Comparison of ENCODE assay signal across 8 mouse cellular contexts in the genomic region with DNA sequence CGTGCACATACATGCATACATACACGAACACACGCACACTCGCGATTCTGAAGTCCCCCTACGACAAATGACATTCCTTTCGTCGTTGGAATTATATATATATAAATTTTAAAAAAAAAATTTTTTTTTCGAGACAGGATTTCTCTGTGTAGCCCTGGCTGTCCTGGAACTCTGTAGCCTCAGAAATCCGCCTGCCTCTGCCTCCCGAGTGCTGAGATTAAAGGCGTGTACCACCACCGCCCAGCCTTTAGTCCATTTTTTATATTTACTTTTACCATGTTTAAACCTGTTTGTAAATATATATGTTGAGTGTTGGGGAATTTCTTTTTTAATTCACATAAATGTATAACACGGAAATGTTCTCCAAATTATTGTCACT. TPM values are rescaled to one million over a fixed set of nuclear protein-coding genes. Genes with fewer than 3 reads are reported as not detected.
DNase-seq lines count a peak whose midpoint lies in the region; ATAC-seq and TF ChIP-seq lines count a peak whose summit lies in the region.

No protein-coding gene starts in this region.

- H3K9ac ChIP-seq in heart, embryonic 12.5 days = peak overlapping the region; percentile 65
- H3K9ac ChIP-seq in forebrain, embryonic 16.5 days (replicated peaks; ENCODE audit: low read depth, low read length) = peak overlapping the region; percentile 55
- no peak overlapping the region for H3K9ac ChIP-seq in liver, postnatal 0 days (replicated peaks)

- H3K27me3 ChIP-seq in heart, embryonic 12.5 days (replicated peaks) = no peaks in the 10 kb centered on the region
- H3K27me3 ChIP-seq in E14TG2a.4 (ENCODE audit: insufficient read depth, low read length) = no peaks in the 10 kb centered on the region
- H3K27me3 ChIP-seq in forebrain, embryonic 16.5 days (replicated peaks; ENCODE audit: control insufficient read depth, insufficient read depth, low read length) = no peaks in the 10 kb centered on the region
- H3K27me3 ChIP-seq in liver, postnatal 0 days (ENCODE audit: insufficient read depth, low read length) = no peaks in the 10 kb centered on the region

- WGBS in heart, embryonic 12.5 days = 13% methylated on average over 14 of the region's 14 CpGs
- WGBS in forebrain, embryonic 16.5 days = 19% methylated on average over 14 of the region's 14 CpGs
- WGBS in liver, postnatal 0 days (ENCODE audit: insufficient replicate concordance) = 13% methylated on average over 14 of the region's 14 CpGs

- peaks cover 17% of the 10 kb centered on the region for H3K4me1 ChIP-seq in heart, embryonic 12.5 days (replicated peaks)
- H3K4me1 ChIP-seq in E14TG2a.4 (replicated peaks; ENCODE audit: low read depth, low read length) = peaks cover 43% of the 10 kb centered on the region
- peaks cover 10% of the 10 kb centered on the region for H3K4me1 ChIP-seq in forebrain, embryonic 16.5 days (replicated peaks; ENCODE audit: control insufficient read depth, insufficient read depth, low read length)
- H3K4me1 ChIP-seq in liver, postnatal 0 days (ENCODE audit: insufficient read depth) = peaks cover 18% of the 10 kb centered on the region

- peaks cover 7% of the 10 kb centered on the region for H3K36me3 ChIP-seq in heart, embryonic 12.5 days
- peaks cover 5% of the 10 kb centered on the region for H3K36me3 ChIP-seq in E14TG2a.4 (ENCODE audit: insufficient read depth, low read length)
- 0 out of 2 replicates have a peak, but pooled peaks cover 2% of the 10 kb centered on the region for H3K36me3 ChIP-seq in forebrain, embryonic 16.5 days (ENCODE audit: control insufficient read depth, insufficient read depth)
- H3K36me3 ChIP-seq in liver, postnatal 0 days (replicated peaks; ENCODE audit: insufficient read depth, low read length) = no peaks in the 10 kb centered on the region; the same call in 1 of the 2 replicates

- no peaks in the 10 kb centered on the region for H3K9me3 ChIP-seq in heart, embryonic 12.5 days (replicated peaks)
- no peaks in the 10 kb centered on the region for H3K9me3 ChIP-seq in E14TG2a.4 (ENCODE audit: low read length)
- H3K9me3 ChIP-seq in forebrain, embryonic 16.5 days (ENCODE audit: control insufficient read depth, low read length) = no peaks in the 10 kb centered on the region
- no peaks in the 10 kb centered on the region for H3K9me3 ChIP-seq in liver, postnatal 0 days (ENCODE audit: low read length)

- no peak for TF ChIP-seq EP300 in liver, postnatal 0 days (IDR thresholded peaks at IDR 0.05; ENCODE audit: low read depth)

- no peak overlapping the region for H3K27ac ChIP-seq in heart, embryonic 12.5 days (ENCODE audit: poor library complexity, severe bottlenecking)
- H3K27ac ChIP-seq in forebrain, embryonic 16.5 days (ENCODE audit: low read length) = 0 out of 2 replicates have a peak overlapping the region, but pooled peaks have one; percentile 39
- no peak overlapping the region for H3K27ac ChIP-seq in liver, postnatal 0 days (ENCODE audit: low read depth)

- ATAC-seq in heart, embryonic 12.5 days (ENCODE audit: insufficient number of reproducible peaks, low FRiP score) = no peak
- ATAC-seq in forebrain, embryonic 16.5 days = peak; percentile 27
- no peak for ATAC-seq in liver, postnatal 0 days

- DNase-seq in heart, adult 11 months = no peak
- no peak for DNase-seq in liver, postnatal 0 days
- DNase-seq in T-cell, adult 2 months (ENCODE audit: low spot score) = no peak
- no peak for DNase-seq in ovary, postnatal 14 days (ENCODE audit: low spot score)
- no peak for DNase-seq in Muller cell, postnatal 12 days (ENCODE audit: inconsistent ontology term)

- peak overlapping the region; percentile 83 for H3K4me3 ChIP-seq in heart, embryonic 12.5 days
- H3K4me3 ChIP-seq in E14TG2a.4 (replicated peaks; ENCODE audit: low read length) = peak overlapping the region; percentile 97
- H3K4me3 ChIP-seq in forebrain, embryonic 16.5 days (replicated peaks; ENCODE audit: low read length) = peak overlapping the region; percentile 55
- H3K4me3 ChIP-seq in liver, postnatal 0 days (ENCODE audit: low read depth, low read length) = peak overlapping the region; percentile 66

- H3K4me2 ChIP-seq in heart, embryonic 12.5 days = peak overlapping the region; percentile 92
- H3K4me2 ChIP-seq in forebrain, embryonic 16.5 days (ENCODE audit: low read length) = peak overlapping the region; percentile 81
- peak overlapping the region; percentile 81 for H3K4me2 ChIP-seq in liver, postnatal 0 days (ENCODE audit: low read depth, low read length)

- TF ChIP-seq CTCF in E14TG2a.4 (conservative IDR thresholded peaks at IDR 0.05; ENCODE audit: low read length) = no peak
- no peak for TF ChIP-seq CTCF in liver, postnatal 0 days (IDR thresholded peaks at IDR 0.05; ENCODE audit: low read depth)

RNA-seq across cellular contexts. Expression of a gene that starts 1.3 kb away (rescaled TPM):
- 15.0 and 16.7 TPM in 2 replicates for polyA plus RNA-seq in heart, embryonic 12.5 days (2016; fragmentation: Nextera tagmentation; extraction: Ambion mirVana)
- polyA plus RNA-seq in forebrain, embryonic 16.5 days (2015; fragmentation: Nextera tagmentation; extraction: Ambion mirVana) = 7.7 and 8.1 TPM in 2 replicates
- 5.0 and 6.0 TPM in 2 replicates for polyA plus RNA-seq in liver, postnatal 0 days (2015; fragmentation: Nextera tagmentation; extraction: Ambion mirVana)

RNA-seq across cellular contexts. Expression of a gene that starts 16.0 kb away (rescaled TPM):
- polyA plus RNA-seq in heart, embryonic 12.5 days (2016; fragmentation: Nextera tagmentation; extraction: Ambion mirVana) = 0.43 and 0.62 TPM in 2 replicates
- polyA plus RNA-seq in forebrain, embryonic 16.5 days (2015; fragmentation: Nextera tagmentation; extraction: Ambion mirVana) = 0.58 and 1.1 TPM in 2 replicates
- polyA plus RNA-seq in liver, postnatal 0 days (2015; fragmentation: Nextera tagmentation; extraction: Ambion mirVana) = 0.97 and 1.7 TPM in 2 replicates

RNA-seq across cellular contexts. Expression of a gene that starts 16.4 kb away (rescaled TPM):
- 28.4 and 28.8 TPM in 2 replicates for polyA plus RNA-seq in heart, embryonic 12.5 days (2016; fragmentation: Nextera tagmentation; extraction: Ambion mirVana)
- 32.6 and 39.2 TPM in 2 replicates for polyA plus RNA-seq in forebrain, embryonic 16.5 days (2015; fragmentation: Nextera tagmentation; extraction: Ambion mirVana)
- 26.1 and 29.1 TPM in 2 replicates for polyA plus RNA-seq in liver, postnatal 0 days (2015; fragmentation: Nextera tagmentation; extraction: Ambion mirVana)

RNA-seq across cellular contexts. Expression of a gene that starts 43.8 kb away (rescaled TPM):
- polyA plus RNA-seq in heart, embryonic 12.5 days (2016; fragmentation: Nextera tagmentation; extraction: Ambion mirVana) = not detected in 2 replicates
- 0.22 TPM in 1 of 2 replicates, not detected in the other for polyA plus RNA-seq in forebrain, embryonic 16.5 days (2015; fragmentation: Nextera tagmentation; extraction: Ambion mirVana)
- polyA plus RNA-seq in liver, postnatal 0 days (2015; fragmentation: Nextera tagmentation; extraction: Ambion mirVana) = 0.36 and 0.41 TPM in 2 replicates

RNA-seq across cellular contexts. Expression of a gene that starts 58.5 kb away (rescaled TPM):
- polyA plus RNA-seq in heart, embryonic 12.5 days (2016; fragmentation: Nextera tagmentation; extraction: Ambion mirVana) = 0.26 TPM in 1 of 2 replicates, not detected in the other
- not detected in 2 replicates for polyA plus RNA-seq in forebrain, embryonic 16.5 days (2015; fragmentation: Nextera tagmentation; extraction: Ambion mirVana)
- 9.0 and 10.4 TPM in 2 replicates for polyA plus RNA-seq in liver, postnatal 0 days (2015; fragmentation: Nextera tagmentation; extraction: Ambion mirVana)
